8 mouse cellular contexts compared by ENCODE assay signal in genomic region chr11:120238306-120238705, GRCm38 (mm10). TPM values are rescaled to one million over a fixed set of nuclear protein-coding genes. Genes with fewer than 3 reads are reported as not detected.
DNase-seq lines count a peak whose midpoint lies in the region; ATAC-seq and TF ChIP-seq lines count a peak whose summit lies in the region.

No protein-coding gene starts in this region.

- peak overlapping the region; percentile 93 for H3K27ac ChIP-seq in kidney, postnatal 0 days
- H3K27ac ChIP-seq in forebrain, embryonic 10.5 days, result peak overlapping the region; percentile 100
- peak overlapping the region; percentile 78; the same call in 1 of the 2 replicates for H3K27ac ChIP-seq in intestine, postnatal 0 days (ENCODE audit: low read depth, low read length)
- H3K27ac ChIP-seq in neural tube, embryonic 14.5 days (ENCODE audit: low read depth, low read length), result peak overlapping the region; percentile 99

- peak; percentile 49 for DNase-seq in kidney, postnatal 0 days (ENCODE audit: low spot score)
- DNase-seq in kidney, adult 18-20 months, result no peak
- DNase-seq in forebrain, embryonic 10.5 days (ENCODE audit: extremely low spot score, low spot score), result no peak
- DNase-seq in urinary bladder, adult 18-20 months (ENCODE audit: low spot score in 2 of 2), result no peak

- H3K9ac ChIP-seq in kidney, postnatal 0 days (ENCODE audit: low read depth, low read length), result peak overlapping the region; percentile 41
- peak overlapping the region; percentile 92; the same call in 1 of the 2 replicates for H3K9ac ChIP-seq in intestine, postnatal 0 days (ENCODE audit: low read depth, low read length)
- H3K9ac ChIP-seq in neural tube, embryonic 14.5 days (replicated peaks; ENCODE audit: low read depth, low read length), result peak overlapping the region; percentile 98

- no peaks in the 10 kb centered on the region for H3K9me3 ChIP-seq in kidney, postnatal 0 days (replicated peaks; ENCODE audit: low read length)
- no peaks in the 10 kb centered on the region for H3K9me3 ChIP-seq in forebrain, embryonic 10.5 days
- no peaks in the 10 kb centered on the region for H3K9me3 ChIP-seq in intestine, postnatal 0 days (ENCODE audit: control insufficient read depth)
- no peaks in the 10 kb centered on the region for H3K9me3 ChIP-seq in neural tube, embryonic 14.5 days (ENCODE audit: control insufficient read depth, low read length)

- H3K36me3 ChIP-seq in kidney, postnatal 0 days (ENCODE audit: insufficient read depth, low read length), result no peaks in the 10 kb centered on the region
- H3K36me3 ChIP-seq in forebrain, embryonic 10.5 days (replicated peaks), result peaks cover 19% of the 10 kb centered on the region
- H3K36me3 ChIP-seq in intestine, postnatal 0 days (ENCODE audit: control insufficient read depth, insufficient read depth), result no peaks in the 10 kb centered on the region
- H3K36me3 ChIP-seq in neural tube, embryonic 14.5 days (ENCODE audit: control insufficient read depth, insufficient read depth, low read length), result no peaks in the 10 kb centered on the region

- WGBS in kidney, postnatal 0 days, result 7% methylated on average over 8 of the region's 8 CpGs
- under 1% methylated on average over 8 of the region's 8 CpGs for WGBS in forebrain, embryonic 10.5 days
- 13% methylated on average over 8 of the region's 8 CpGs for WGBS in intestine, postnatal 0 days
- WGBS in neural tube, embryonic 14.5 days, result 3% methylated on average over 8 of the region's 8 CpGs

- peak overlapping the region; percentile 94 for H3K4me3 ChIP-seq in kidney, postnatal 0 days (replicated peaks; ENCODE audit: low read depth, low read length)
- H3K4me3 ChIP-seq in forebrain, embryonic 10.5 days, result peak overlapping the region; percentile 96
- peak overlapping the region; percentile 82 for H3K4me3 ChIP-seq in intestine, postnatal 0 days (ENCODE audit: low read depth, low read length)
- H3K4me3 ChIP-seq in neural tube, embryonic 14.5 days (ENCODE audit: low read depth, low read length), result peak overlapping the region; percentile 96

- TF ChIP-seq CTCF in kidney, postnatal 0 days (IDR thresholded peaks at IDR 0.05; ENCODE audit: low read depth), result no peak
- no peak for TF ChIP-seq CTCF in intestine, postnatal 0 days (IDR thresholded peaks at IDR 0.05; ENCODE audit: low read depth)

- H3K4me1 ChIP-seq in kidney, postnatal 0 days (replicated peaks; ENCODE audit: insufficient read depth, low read length), result peaks cover 49% of the 10 kb centered on the region
- peaks cover 75% of the 10 kb centered on the region for H3K4me1 ChIP-seq in forebrain, embryonic 10.5 days
- H3K4me1 ChIP-seq in intestine, postnatal 0 days (replicated peaks; ENCODE audit: control insufficient read depth, insufficient read depth, low read length), result peaks cover 21% of the 10 kb centered on the region
- peaks cover 55% of the 10 kb centered on the region for H3K4me1 ChIP-seq in neural tube, embryonic 14.5 days (ENCODE audit: control insufficient read depth, insufficient read depth, low read length)

- no peak for ATAC-seq in kidney, postnatal 0 days (replicated peaks; ENCODE audit: low FRiP score, low read depth)
- ATAC-seq in intestine, postnatal 0 days, result no peak
- ATAC-seq in neural tube, embryonic 14.5 days (ENCODE audit: low read depth), result no peak
- ATAC-seq in inflammation-experienced regulatory T-cells, adult 6 months, result no peak
- no peak for ATAC-seq in megakaryocyte progenitor cell, adult 5-6 weeks (replicated peaks; ENCODE audit: poor library complexity)

- H3K27me3 ChIP-seq in kidney, postnatal 0 days (ENCODE audit: insufficient read depth, low read length), result no peaks in the 10 kb centered on the region
- H3K27me3 ChIP-seq in forebrain, embryonic 10.5 days (ENCODE audit: poor library complexity, severe bottlenecking), result peaks cover 4% of the 10 kb centered on the region; the same call in 1 of the 2 replicates
- H3K27me3 ChIP-seq in intestine, postnatal 0 days (replicated peaks; ENCODE audit: control insufficient read depth, insufficient read depth, low read length), result no peaks in the 10 kb centered on the region
- no peaks in the 10 kb centered on the region for H3K27me3 ChIP-seq in neural tube, embryonic 14.5 days (ENCODE audit: control insufficient read depth, insufficient read depth, low read length)

- H3K4me2 ChIP-seq in kidney, postnatal 0 days (ENCODE audit: low read length), result peak overlapping the region; percentile 100
- peak overlapping the region; percentile 97 for H3K4me2 ChIP-seq in intestine, postnatal 0 days (replicated peaks; ENCODE audit: low read depth)
- peak overlapping the region; percentile 84 for H3K4me2 ChIP-seq in neural tube, embryonic 14.5 days (ENCODE audit: low read depth, low read length)

RNA-seq across cellular contexts. Expression of gene Bahcc1, which starts 5.6 kb away (rescaled TPM):
- 8.2 and 8.6 TPM in 2 replicates for polyA plus RNA-seq in kidney, postnatal 0 days (2015; fragmentation: Nextera tagmentation; extraction: Ambion mirVana)
- polyA plus RNA-seq in forebrain, embryonic 10.5 days (2016; fragmentation: Nextera tagmentation; extraction: Ambion mirVana), result 13.7 and 16.1 TPM in 2 replicates
- 3.1 and 4.2 TPM in 2 replicates for polyA plus RNA-seq in intestine, postnatal 0 days (2015; fragmentation: Nextera tagmentation; extraction: Ambion mirVana)
- polyA plus RNA-seq in neural tube, embryonic 14.5 days (2014; fragmentation: Nextera tagmentation; extraction: Ambion mirVana), result 17.0 and 20.8 TPM in 2 replicates
- polyA plus RNA-seq in inflammation-experienced regulatory T-cells, adult 6 months (2017; shearing (Covaris generic)), result not detected
- total RNA-seq in megakaryocyte progenitor cell, adult 5-6 weeks (2015), result 12.1 and 17.2 TPM in 2 replicates
- 3.9 and 5.4 TPM in 2 replicates for total RNA-seq in megakaryocyte progenitor cell, adult 5-6 weeks (2017)

Comparison
In these comparisons a context has a peak if more than half of its experiments do, and no peak if none do; other contexts are left out.
1. H3K9ac ChIP-seq: peak in every context shown above with its lines; median percentile 98 in neural tube, embryonic 14.5 days; 92 in intestine, postnatal 0 days; 41 in kidney, postnatal 0 days.